Mouse (Mus musculus) cerebellum, adult 11 months (tissue): ENCODE data around the gene P3h1.
A peak's percentile ranks its signal among the peaks of the same experiment; 100 is the strongest.
"Not testable (repeated sequence)": the region's sequence is repeated elsewhere in the genome, so short reads cannot be mapped to it uniquely, and the experiment has no call there.

Experiments
- DNase-seq: peaks from one replicate; pipeline ENCODE4 v3.0.0; 2022

P3h1 gene

DNA sequence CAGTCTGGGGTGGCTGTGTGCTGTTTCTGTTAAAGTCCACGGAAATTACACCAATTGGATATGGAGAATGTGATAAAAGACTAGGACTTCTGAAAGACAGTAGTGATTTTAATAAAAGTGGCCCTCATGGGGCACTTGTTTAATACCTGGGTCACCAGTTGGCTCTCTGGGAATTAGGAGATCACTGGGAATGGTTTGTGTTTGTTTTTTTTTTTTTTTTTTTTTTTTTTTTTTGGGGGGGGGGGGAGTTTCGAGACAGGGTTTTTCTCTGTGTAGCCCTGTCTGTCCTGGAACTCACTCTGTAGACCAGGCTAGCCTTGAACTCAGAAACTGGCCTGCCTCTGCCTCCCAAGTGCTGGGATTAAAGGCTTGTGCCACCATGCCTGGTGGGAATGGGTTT, 43.0 kb downstream of the P3h1 start:
- DNase-seq, result no peak

DNA sequence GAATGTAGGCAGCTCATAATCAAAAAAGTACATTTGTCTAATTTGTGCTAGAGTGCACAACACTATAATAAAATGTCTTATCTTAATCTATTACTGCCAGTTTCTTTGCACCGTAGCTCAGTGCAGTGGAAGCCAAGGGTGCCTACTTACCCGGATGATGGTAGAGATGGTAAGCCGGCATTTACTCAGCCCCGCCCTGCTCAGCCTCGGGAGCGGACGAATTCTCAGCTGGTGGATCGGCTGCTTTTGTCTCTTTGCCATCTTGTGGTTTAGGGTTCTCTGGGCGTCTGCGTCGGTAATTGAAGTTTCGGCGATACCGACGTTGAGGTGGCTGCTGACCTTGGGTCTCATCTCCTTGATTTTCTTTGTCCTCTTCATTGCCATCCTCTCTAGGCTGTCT, 46.1 kb downstream of the P3h1 start:
- DNase-seq, result not testable (repeated sequence)

DNA sequence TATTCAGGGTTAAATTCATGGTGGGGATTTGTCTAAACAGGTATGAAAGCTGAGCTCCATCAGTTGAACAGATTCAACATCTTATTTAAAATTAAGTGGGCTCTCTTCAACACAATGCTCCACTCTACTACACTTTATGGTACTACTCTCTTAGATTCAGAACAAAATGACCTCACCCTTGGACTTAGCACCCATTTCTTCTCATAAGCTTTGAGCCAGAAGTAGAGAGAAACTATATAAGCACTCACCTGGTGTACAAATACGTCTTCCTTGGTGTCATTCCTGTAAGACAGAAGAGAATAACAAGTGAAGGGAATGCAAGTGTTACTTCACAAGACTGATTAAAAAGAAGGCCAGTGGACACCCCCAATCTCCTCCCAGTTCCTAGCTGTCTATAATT, 52.1 kb downstream of the P3h1 start:
- DNase-seq, result no peak

DNA sequence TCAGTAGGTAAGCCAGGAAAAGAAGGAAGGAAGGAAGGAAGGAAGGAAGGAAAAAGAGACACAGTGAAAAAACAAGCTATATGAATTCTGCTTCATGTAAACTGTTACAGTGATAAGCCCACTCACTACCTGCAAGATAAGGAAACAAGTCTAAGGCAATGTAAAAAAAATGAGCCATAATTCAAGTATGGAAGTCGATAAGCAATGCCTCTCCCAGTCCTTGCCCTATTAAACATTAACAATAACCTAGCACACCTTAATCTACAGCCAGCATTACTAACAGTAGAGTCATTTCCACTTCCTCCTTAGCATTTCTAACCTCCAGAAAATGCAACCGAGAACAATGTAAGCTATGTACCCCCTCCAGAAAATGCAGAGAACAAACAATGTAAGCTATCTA, 52.6 kb downstream of the P3h1 start:
- DNase-seq, result no peak

DNA sequence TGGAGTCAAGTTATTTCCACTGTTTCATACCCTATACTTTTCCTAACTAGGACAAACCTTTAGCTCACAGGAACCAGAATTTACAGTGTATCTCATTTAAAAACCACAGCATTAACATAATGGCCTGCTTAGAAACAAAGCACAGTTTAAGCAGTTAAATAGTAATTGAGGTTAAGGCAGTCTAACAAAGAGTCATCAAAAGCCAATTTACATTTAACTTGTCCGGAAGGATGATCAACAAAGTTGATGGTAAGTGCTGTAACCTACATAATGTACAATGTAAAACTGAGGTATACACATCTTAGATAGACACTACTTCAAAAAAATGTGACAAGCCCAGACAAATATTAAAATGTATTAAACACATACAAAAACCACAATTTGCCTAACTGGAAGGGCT, 59.2 kb downstream of the P3h1 start:
- DNase-seq, result no peak

DNA sequence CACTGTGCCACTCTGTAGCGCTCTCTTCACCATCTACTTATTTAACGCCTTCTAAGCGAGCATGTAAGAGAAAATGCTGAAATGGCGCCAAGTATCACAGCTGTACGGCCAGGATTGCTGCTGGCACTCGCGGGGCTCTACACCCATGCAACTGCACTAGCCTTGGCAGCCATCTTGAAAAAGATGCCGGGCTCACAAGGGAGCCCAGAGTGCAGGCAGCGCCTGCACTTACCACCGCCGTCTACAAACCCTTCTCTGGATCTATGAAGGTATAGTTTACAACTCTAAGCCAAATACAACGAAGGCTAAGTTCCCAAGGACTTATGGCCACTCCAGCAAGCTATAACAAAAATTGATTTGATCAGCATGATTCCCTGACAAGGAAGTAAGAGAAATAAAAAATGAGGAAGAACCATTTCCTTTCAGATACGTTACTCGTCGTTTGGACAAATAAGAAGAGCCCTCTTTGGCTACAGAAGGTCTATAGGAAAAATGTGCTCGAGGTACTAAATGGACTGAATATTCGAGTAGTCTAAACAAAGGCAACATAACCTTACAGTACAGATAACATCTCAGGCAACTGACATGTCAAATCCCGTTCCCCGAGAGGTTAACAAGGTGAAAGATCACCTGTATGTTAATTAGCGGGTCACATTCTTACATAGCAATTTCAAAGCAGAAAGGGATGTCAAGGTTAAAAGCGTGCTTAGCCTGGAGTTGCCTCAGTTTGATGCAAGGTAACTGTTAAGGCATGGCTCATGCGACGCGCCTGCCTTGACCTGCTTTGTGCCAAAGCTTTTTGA, 60.3 kb downstream of the P3h1 start:
- DNase-seq, result peak; percentile 14

DNA sequence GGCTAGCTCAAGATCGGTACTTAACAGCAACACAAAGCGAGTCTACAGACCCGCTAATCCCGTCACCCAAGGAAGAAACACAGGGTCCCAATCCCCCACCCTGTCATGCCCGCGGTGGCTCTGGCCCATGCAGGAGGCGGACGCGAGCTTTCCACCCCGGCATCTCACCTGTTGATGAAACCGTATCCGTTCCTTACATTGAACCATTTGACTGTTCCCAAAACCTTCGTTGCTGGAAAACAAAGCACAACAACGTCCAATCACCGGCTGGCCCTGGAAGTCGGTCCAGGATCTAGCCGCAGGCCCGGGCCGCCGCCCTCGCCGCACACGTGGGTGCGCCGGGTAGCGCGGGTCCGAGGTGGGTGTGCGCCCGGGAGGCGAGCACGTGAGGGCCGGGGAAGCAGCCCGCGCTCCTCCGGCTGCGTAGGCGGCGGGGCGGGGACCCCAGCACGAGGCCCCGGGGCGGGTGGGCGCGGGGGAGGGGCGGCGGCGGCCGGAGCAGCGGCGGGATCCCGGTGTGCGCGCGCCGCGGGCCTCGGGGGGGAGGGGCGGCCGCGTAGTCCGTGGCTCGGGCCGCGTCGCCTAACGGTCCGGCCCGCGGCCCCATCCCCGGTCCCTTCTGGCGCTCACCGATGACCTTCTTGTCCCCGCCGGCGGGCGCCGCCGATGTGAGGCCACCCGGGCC, 61.0 kb downstream of the P3h1 start:
- DNase-seq, result peak; percentile 26

DNA sequence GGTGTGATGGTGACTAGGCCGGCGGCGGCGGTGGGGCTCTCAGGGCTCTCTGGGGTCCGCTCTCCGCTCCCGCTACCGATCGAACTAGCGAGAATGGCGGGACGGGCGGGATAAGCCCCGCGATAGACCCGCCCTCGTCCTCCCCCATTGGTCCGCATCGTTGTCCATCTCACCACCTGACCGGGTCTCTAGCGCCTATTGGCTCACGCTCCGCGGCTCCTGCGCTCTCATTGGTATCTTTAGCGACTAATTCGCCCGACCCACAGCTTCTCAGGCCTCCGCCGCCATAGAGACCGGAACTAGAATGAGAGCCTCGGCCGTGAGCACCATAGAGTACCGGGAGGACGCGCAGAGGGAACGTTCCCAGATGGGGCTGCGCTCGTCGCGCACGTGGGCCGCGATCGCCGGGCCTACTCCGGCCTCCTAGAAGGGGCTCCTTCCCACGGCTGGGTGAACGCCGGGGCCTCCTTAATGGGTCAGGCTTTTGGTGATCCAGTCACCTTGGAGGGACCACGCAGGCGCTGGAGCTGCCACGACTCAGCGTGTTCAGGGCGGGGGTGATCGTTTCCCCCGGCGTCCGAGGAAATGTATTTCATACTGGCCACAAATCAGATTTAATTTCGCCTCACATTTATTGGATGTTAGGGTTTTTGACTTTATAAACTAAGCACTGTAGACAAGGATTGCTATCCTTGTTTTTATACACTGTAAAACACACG, 61.9 kb downstream of the P3h1 start, which contains the start of gene Ybx1:
Gene Ybx1 (minus strand): TSS at position 190 of the 719 bp plus-strand sequence.
- peak; percentile 99 for DNase-seq

DNA sequence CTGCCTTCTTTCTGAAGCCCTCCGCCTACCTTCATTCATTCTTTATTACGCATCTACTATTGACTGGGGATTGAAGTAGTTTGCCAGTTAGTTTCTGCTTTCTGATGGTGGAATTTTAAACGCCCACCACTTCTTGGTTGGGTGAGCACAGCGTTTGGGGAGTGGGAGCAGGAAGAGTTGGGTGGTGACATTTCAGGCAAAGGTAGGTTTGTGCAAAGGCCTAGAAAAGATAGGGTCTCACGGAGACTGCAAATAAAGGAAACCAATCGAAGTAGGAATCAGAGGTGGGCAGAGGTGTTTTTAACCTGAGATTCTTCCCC, 62.4 kb downstream of the P3h1 start:
- no peak for DNase-seq

DNA sequence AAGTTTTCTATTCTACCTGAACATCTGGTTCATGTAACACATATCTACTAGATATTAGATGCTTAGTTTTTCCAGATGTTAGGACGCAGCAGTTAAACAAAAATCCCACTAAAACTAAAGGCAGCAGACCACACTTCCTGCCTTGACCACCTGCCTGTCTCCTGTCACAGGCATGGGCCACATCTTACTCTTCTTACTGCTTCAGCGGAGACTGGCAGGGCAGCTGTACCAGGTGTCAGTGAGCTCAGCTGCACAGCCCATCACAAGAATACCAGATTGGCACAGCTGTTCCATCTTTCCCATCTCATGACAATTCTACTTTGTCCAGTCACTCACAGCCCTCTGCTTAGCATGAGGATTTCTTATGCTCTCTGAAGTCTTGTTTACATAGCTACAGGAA, 64.6 kb downstream of the P3h1 start:
- no peak for DNase-seq
